Mouse (Mus musculus) liver, adult 2 months (tissue): ENCODE measurements around the gene Retreg1. TPM values are rescaled to one million over a fixed set of nuclear protein-coding genes. Genes with fewer than 3 reads are reported as not detected.

Experiments used
- DNase-seq: peaks from one replicate; pipeline ENCODE4 v3.0.0-alpha.2; 2011; ENCODE audit warnings: low read depth, low spot score; ENCODE audit errors: extremely low read depth
- H3K27ac ChIP-seq: fragments of 200-500 bp; replicated peaks from 2 replicates; pipeline ENCODE4 v1.5.1; 2012; ENCODE audit warnings: low read depth, mild to moderate bottlenecking, control low read depth, inconsistent platforms, low read length; ENCODE audit not compliant: insufficient read depth
- H3K27me3 ChIP-seq: fragments of 200-500 bp; 2 replicates; pipeline ENCODE4 v1.6.1; 2012; ENCODE audit warnings: mild to moderate bottlenecking, moderate library complexity, low read length, inconsistent platforms; ENCODE audit not compliant: control insufficient read depth, insufficient read depth
- H3K36me3 ChIP-seq: fragments of 200-500 bp; 2 replicates; pipeline ENCODE4 v1.6.1; 2012; ENCODE audit warnings: low read length, inconsistent platforms; ENCODE audit not compliant: control insufficient read depth, insufficient read depth
- H3K4me1 ChIP-seq: fragments of 200-500 bp; 2 replicates; pipeline ENCODE4 v1.6.1; 2011; ENCODE audit warnings: low read length; ENCODE audit not compliant: control insufficient read depth, insufficient read depth
- H3K4me3 ChIP-seq: fragments of 200-500 bp; 2 replicates; pipeline ENCODE4 v1.5.1; 2011; ENCODE audit warnings: low read depth, mild to moderate bottlenecking, control low read depth, low read length, moderate library complexity; ENCODE audit not compliant: insufficient read depth
- H3K79me2 ChIP-seq: fragments of 200-500 bp; 2 replicates; pipeline ENCODE4 v1.6.1; 2012; ENCODE audit warnings: inconsistent platforms, mild to moderate bottlenecking, low read length, moderate library complexity; ENCODE audit not compliant: control insufficient read depth, insufficient read depth
- H3K9ac ChIP-seq: fragments of 200-500 bp; 2 replicates; pipeline ENCODE4 v1.6.1; 2012; ENCODE audit warnings: low read depth, mild to moderate bottlenecking, control low read depth, inconsistent platforms, low read length
- CTCF ChIP-seq: fragments of 200-500 bp; IDR thresholded peaks from 2 replicates; pipeline ENCODE4 v1.5.1; 2011; ENCODE audit warnings: low read depth, low read length, control low read depth
- POLR2A ChIP-seq: fragments of 200-500 bp; IDR thresholded peaks from 2 replicates; pipeline ENCODE4 v1.6.1; 2011; ENCODE audit warnings: low read length, control low read depth; ENCODE audit not compliant: insufficient read depth; ENCODE audit errors: extremely low read depth
- WGBS: fragments of 180-500 bp; shearing (Covaris S2); methylation state at CpG from one replicate; pipeline ENCODE4 v1.1.7; 2018; 5-methylcytosine and 5-hydroxymethylcytosine counted together
- polyA plus RNA-seq: library from polyadenylated mRNA; depleted of rRNA; stranded (reverse); fragments of >200 nt; gene quantifications from 2 replicates; pipeline ENCODE4 v1.2.3, GENCODE M21; 2012
- total RNA-seq: library from RNA; depleted of rRNA; stranded (reverse); fragments of >200 nt; gene quantifications from 2 replicates; pipeline ENCODE4 v1.2.3, GENCODE M21; 2014

Retreg1 gene
- total and polyA plus RNA-seq, 2 experiments = 16.1 to 176 TPM

- Histone ChIP-seq H3K4me1 (peaks cover 8% of the 10 kb centered on the region), H3K4me3 (no peak overlapping the region), H3K27ac (no peak overlapping the region), H3K27me3 (no peaks in the 10 kb centered on the region), H3K9ac (no peak overlapping the region), H3K36me3 (no peaks in the 10 kb centered on the region), H3K79me2 (no peaks in the 10 kb centered on the region)
- no peak for TF ChIP-seq POLR2A
- no peak for TF ChIP-seq CTCF
- DNase-seq = no peak
- WGBS = 80% methylated on average over 1 of the region's 1 CpGs
These were observed 67.5 kb downstream of the Retreg1 start for GRCm38 (mm10) chr15:25910495-25910865.

DNA sequence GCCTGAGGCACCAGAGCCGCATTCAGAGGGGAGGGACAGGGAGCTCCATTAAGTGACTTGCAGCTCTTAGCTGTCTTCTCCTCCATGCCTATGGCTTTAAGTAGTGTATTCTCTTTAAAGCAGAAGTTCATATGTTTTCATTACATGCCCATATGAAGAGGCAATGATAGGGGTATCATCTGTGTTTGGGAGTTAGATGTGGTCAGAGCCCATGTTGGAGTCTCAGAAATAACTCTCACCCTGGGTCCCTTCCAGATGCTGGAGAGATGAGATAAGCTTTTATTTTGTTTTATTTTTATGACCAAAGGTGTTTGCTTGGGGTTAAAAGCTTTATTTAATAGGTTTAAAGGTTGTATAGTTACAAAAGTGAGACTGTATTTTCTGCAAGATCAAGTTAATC, 67.9 kb downstream of the Retreg1 start:
- Histone ChIP-seq H3K36me3 (no peaks in the 10 kb centered on the region), H3K9ac (no peak overlapping the region), H3K4me3 (no peak overlapping the region), H3K27ac (no peak overlapping the region), H3K27me3 (no peaks in the 10 kb centered on the region), H3K79me2 (no peaks in the 10 kb centered on the region), H3K4me1 (peaks cover 11% of the 10 kb centered on the region)
- no peak for TF ChIP-seq CTCF
- TF ChIP-seq POLR2A = no peak
- WGBS = 100% methylated on average over 1 of the region's 1 CpGs
- no peak for DNase-seq

DNA sequence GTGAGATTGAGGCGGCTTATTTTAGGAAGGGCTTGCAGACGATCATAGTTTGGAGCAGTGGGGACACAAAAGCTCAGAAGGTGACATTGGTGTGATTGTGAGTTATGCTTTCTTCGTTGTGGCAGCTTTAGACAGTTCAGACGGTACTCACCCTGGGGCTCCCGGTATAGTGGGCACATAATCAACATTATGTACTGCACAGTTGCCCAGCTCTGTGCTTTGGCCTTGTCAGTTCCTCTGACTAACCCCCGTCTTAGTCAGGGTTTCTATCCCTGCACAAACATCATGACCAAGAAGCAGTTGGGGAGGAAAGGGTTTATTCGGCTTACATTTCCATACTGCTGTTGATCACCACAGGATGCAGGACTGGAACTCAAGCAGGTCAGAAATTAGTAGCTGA, 69.9 kb downstream of the Retreg1 start:
- Histone ChIP-seq H3K4me3 (no peak overlapping the region), H3K36me3 (no peaks in the 10 kb centered on the region), H3K9ac (no peak overlapping the region), H3K4me1 (peaks cover 11% of the 10 kb centered on the region), H3K27me3 (no peaks in the 10 kb centered on the region), H3K27ac (no peak overlapping the region), H3K79me2 (no peaks in the 10 kb centered on the region)
- no peak for DNase-seq
- TF ChIP-seq CTCF (no peak), POLR2A (no peak)
- WGBS = 86% methylated on average over 7 of the region's 7 CpGs

DNA sequence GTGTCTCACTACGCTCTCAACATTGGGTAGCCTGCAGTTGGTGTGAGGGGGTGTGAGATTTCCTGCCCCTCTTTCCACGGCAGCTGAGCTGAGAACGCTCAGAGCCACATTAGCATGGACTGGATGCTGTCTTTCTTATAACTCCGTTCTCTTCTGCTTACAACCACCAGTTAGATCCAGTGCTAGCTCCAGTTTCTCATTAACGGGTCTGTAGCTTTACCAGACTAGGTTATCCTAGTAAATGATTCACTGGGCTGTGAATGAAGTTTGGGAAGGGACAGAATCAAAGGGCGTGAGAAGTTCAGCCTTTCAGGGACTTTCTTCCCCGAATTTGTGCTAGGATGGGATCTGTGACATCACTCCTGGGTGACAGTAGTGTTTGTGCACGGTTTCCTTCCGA, 70.7 kb downstream of the Retreg1 start:
- 30% methylated on average over 9 of the region's 9 CpGs for WGBS
- peak overlapping the region; percentile 67 for H3K9ac ChIP-seq
- H3K36me3 ChIP-seq = no peaks in the 10 kb centered on the region
- TF ChIP-seq CTCF (no peak), POLR2A (no peak)
- DNase-seq = peak; percentile 94
- peaks cover 11% of the 10 kb centered on the region for H3K4me1 ChIP-seq
- no peak overlapping the region for H3K4me3 ChIP-seq
- H3K27ac ChIP-seq = peak overlapping the region; percentile 81
- no peaks in the 10 kb centered on the region for H3K27me3 ChIP-seq
- no peaks in the 10 kb centered on the region for H3K79me2 ChIP-seq

GRCm38 (mm10) chr15:25914160-25914559, 71.2 kb downstream of the Retreg1 start:
- TF ChIP-seq POLR2A = no peak
- no peak for TF ChIP-seq CTCF
- H3K79me2 ChIP-seq = no peaks in the 10 kb centered on the region
- H3K36me3 ChIP-seq = no peaks in the 10 kb centered on the region
- peak overlapping the region; percentile 81 for H3K27ac ChIP-seq
- WGBS = 17% methylated on average over 4 of the region's 4 CpGs
- peaks cover 11% of the 10 kb centered on the region for H3K4me1 ChIP-seq
- no peak overlapping the region for H3K9ac ChIP-seq
- no peak overlapping the region for H3K4me3 ChIP-seq
- H3K27me3 ChIP-seq = no peaks in the 10 kb centered on the region
- peak; percentile 87 for DNase-seq

- H3K79me2 ChIP-seq = no peaks in the 10 kb centered on the region
- H3K9ac ChIP-seq = peak overlapping the region; percentile 49; the same call in 1 of the 2 replicates
- 14% methylated on average over 10 of the region's 10 CpGs for WGBS
- H3K27ac ChIP-seq = peak overlapping the region; percentile 79
- no peaks in the 10 kb centered on the region for H3K27me3 ChIP-seq
- H3K4me1 ChIP-seq = peaks cover 11% of the 10 kb centered on the region
- TF ChIP-seq POLR2A = no peak
- TF ChIP-seq CTCF = no peak
- H3K4me3 ChIP-seq = no peak overlapping the region
- no peaks in the 10 kb centered on the region for H3K36me3 ChIP-seq
- DNase-seq = peak; percentile 99
These were observed 72.0 kb downstream of the Retreg1 start for GRCm38 (mm10) chr15:25915013-25915412.
